Mouse (Mus musculus): Measurements from ENCODE around the gene Mogat2.

- TF ChIP-seq POLR2A (IDR thresholded peaks at IDR 0.05; ENCODE audit: extremely low read depth, insufficient read depth, low read length) (no peak), CTCF (IDR thresholded peaks at IDR 0.05; ENCODE audit: extremely low read depth, insufficient read depth, low read length) (no peak)
Observed at GRCm38 (mm10) chr7:99179271-99179670, 59.1 kb downstream of the Mogat2 start.

Data from cortical plate, adult 2 months (tissue).